Mouse (Mus musculus) telencephalon, adult 2 months (tissue): Measurements from ENCODE around the gene Tmem121b.

Source experiments
- DNase-seq: peaks from one replicate; pipeline ENCODE4 v3.0.0-alpha.2; 2011; ENCODE audit warnings: low read depth, low spot score

Gene Tmem121b

DNA sequence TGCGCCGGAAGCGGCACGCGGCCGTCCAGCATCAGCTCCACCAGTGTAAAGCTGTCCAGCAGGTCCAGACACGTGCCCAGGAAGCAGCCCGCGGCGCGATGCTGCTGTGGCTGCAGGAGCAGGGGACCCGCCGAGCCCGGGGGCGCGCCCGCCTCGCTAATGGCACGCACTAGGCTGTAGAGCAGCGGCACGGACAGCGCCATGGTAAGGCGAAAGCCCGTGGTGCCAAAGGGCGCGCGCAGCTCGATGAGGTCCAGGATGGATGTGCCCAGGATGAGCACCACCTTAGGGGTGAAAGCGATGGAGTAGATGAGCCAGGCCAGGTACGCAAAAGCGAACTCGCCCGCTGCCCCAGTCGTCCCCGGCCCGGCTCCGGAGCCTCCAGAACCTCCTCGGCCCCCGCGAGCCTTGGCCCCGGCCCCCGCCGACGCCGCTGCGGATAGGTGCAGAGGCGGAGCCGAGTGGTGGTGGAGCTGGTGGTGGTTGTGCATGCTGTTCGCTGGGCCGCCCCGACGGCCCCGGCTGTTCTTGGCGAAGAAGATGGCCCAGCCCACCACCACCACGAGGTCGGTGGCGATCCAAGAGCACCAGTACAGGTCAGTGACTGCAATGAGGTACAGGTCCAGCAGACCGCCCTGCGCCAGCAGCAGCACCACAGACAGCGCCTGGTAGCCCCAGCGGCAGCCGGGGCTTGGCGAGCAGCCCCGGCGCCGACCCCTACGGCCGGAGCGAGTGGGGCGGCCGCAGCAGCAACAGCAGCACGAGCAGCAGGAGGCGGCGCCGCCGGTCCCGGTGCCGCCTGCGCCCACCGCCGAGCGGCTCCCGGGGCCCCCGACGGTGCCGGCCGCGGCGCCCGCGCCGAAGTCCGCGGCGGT is 871 bp downstream of the Tmem121b start:
- no peak for DNase-seq

- no peak for DNase-seq
These were observed 1.6 kb downstream of the Tmem121b start for GRCm38 (mm10) chr6:120491862-120492498.

GRCm38 (mm10) chr6:120491064-120491463 is 2.5 kb downstream of the Tmem121b start:
- DNase-seq = no peak

GRCm38 (mm10) chr6:120489461-120489860 is 4.1 kb downstream of the Tmem121b start:
- DNase-seq = no peak

DNA sequence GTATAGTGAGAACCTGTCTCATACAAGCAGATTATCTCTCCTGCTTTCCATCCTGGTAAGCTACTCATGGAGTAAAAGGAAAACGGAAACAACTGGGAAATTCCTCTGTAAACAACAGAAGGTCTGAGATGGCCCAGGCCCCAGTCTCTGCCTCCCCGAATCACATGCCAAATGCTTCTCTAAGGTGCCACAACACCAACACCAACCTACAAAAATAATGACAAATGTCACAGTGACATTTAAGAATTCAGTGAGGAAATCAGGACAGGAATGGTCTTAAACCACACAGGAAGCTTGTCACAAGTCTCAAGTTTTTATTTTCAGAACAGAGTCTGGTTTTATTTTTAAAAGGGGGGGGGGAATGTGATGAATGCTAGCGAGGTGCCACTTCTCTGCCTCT is 5.0 kb downstream of the Tmem121b start:
- DNase-seq = peak; percentile 68

GRCm38 (mm10) chr6:120486051-120486510 is 7.5 kb downstream of the Tmem121b start:
- no peak for DNase-seq

DNA sequence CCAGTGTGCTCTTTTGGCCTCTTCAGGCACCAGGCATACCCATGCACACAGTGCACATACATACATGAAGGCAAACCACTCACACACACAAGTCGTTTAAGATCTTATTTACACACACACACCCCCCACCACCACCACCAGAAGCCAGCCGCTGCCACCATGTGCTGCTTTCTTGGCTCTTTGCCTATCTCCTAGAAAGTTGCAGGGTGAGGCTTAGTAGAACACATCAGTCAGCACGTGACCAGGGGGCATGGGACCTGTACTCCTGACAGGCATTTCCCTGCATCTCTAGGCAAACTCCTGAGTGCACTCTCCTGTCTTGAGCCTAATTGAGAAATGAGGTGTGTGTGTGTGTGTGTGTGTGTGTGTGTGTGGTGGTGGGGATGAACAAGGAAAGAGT is 8.6 kb downstream of the Tmem121b start:
- DNase-seq = no peak

DNA sequence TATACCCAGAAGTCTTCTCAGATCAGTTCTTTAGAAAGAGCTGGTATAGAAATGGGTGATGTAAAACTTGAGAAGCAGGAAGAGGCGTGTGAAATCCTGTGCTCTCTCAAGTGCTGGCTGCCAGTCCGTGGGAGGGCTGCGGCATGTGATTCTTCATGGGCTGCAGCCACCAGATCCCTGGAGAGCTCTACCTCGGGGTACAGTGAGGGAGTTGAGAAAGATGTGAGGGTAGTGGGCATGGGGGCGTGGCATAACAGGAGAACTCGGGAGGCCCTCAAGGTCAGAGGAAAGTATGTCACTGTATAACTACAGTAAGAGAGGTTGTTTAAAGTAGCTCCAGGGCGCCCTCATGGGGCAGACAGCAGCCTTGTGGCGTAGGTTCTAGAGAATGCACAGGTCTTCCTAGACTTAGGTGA is 10.4 kb downstream of the Tmem121b start:
- DNase-seq = peak; percentile 91

- no peak for DNase-seq
These were observed 10.9 kb downstream of the Tmem121b start for GRCm38 (mm10) chr6:120482756-120483155.

- no peak for DNase-seq
These were observed 11.6 kb downstream of the Tmem121b start for GRCm38 (mm10) chr6:120482021-120482420.

- DNase-seq = no peak
These were observed 12.1 kb downstream of the Tmem121b start for GRCm38 (mm10) chr6:120481538-120481937.

DNA sequence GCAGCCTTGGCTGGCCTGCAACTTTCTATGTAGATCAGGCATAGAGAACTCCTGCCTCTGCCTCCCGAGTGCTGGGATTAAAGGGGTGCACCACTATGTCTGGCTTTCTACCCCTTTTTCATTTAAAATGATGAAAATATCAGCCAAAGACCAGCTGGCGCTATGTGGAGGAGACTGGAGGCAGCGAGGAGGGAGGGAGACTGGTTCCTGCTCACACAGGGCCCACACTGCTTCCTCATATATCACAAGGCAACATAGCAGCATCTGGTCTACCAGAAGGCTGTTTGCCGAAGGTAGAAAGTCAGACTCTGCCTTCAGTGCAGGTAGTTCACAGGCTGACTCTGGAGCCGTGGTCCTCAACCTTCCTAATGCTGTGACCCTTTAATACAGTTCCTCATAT is 13.2 kb downstream of the Tmem121b start:
- peak; percentile 86 for DNase-seq

DNA sequence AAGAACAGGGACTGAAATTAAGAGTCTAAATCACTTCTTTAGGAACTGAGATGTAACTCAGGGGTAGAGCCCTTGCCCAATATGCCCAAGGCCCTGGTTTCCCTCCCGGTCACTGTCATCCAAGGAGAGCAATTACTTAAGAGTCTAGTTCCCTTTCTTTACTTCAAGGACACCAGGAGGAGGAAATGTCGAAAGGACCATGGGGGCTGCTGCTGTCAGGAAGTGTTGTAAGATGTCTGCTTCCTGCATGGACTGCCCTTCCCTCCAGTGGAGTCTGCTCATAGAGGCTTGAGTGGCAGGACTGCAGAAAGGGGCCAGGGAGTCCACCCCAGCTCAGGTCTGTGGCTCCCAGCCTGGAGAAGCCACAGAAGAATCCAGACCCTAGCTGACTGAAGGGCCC is 14.3 kb downstream of the Tmem121b start:
- DNase-seq = no peak

DNA sequence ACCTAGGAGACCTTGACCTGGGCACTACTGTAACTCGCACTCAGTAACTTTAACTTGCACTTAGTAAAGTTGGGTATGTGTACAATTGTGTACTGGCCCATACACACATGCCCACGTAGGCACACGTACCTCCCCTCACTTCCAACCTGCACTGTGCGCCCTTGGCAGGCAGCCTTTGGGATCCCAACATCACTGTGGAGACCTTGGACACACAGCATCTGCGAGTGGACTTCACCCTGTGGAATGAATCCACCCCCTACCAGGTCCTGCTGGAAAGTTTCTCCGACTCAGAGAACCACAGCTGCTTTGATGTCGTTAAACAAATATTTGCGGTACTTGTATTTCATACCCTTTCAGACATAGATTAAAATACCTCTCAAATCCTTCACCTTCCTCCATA is 18.3 kb downstream of the Tmem121b start:
- DNase-seq = no peak

DNA sequence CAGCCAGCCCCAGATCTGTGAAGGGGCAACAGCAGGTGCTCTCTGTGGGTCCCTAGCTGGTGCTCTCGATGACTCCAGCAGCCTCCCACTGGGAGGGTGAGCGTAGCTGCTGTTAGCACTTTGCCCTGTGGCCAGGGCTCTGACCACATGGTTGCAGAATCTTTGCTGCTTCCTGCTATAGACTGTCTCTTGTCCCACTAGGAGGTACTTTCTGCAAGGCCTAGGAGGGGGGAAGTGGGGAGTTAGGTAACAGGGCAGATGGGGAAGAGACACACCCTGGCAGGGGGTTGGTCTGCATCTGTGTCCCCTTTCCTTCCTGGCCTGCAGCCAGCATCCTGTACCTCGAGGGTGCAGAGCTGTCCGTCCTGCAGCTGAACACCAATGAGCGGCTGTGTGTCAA is 20.2 kb downstream of the Tmem121b start:
- no peak for DNase-seq

- DNase-seq = no peak
These were observed 21.0 kb downstream of the Tmem121b start for GRCm38 (mm10) chr6:120472455-120473140.

GRCm38 (mm10) chr6:120471991-120472441 is 21.6 kb downstream of the Tmem121b start:
- DNase-seq = no peak

DNA sequence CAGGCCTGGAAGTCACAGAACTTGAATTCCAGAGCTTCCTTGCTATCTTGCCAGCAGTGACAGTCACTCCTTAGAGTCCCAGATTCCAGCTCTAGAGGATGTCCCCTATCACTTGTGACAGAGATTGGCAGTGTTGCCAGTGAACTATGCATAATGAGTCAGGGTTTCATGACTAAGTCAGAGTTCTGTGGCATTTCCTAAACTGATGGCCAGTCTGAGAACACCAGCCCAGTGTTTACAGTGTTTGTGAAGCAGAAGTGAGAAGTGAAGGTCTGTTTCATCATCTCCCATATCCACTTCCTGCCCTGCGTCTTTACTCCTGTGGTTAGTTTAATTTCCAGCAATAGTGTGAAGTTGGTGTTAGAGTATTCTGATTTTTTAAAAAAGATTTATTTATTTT is 22.9 kb downstream of the Tmem121b start:
- DNase-seq = no peak

- no peak for DNase-seq
These were observed 23.8 kb downstream of the Tmem121b start for GRCm38 (mm10) chr6:120469770-120470169.

GRCm38 (mm10) chr6:120469268-120469667 is 24.3 kb downstream of the Tmem121b start:
- DNase-seq = no peak

DNA sequence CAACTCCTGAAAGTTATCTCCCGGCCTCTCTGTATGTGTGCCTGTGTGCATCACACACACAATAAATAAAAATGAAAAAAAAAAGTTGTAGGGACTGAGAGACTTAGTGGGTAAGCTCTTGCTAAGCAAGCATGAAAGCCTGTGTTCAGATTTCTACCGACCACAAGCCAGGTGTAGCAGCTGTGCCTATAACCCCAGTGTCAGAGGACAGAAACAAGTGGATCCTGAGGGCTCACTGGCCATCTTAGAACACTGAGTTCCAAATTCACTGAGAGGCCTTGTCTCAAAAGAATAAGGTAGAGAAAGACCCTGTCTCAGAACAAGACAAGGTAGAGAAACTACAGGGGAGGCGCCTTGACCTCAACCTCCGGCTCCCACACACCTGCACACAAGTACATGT is 25.3 kb downstream of the Tmem121b start:
- no peak for DNase-seq

- no peak for DNase-seq
These were observed 26.8 kb downstream of the Tmem121b start for GRCm38 (mm10) chr6:120466609-120467329.
